Mouse (Mus musculus) G1E (cell line): Measurements from ENCODE around the gene Nt5c3b.

Experiments used
- CTCF ChIP-seq: IDR thresholded peaks from 2 replicates; pipeline ENCODE4 v1.5.1; 2012; ENCODE audit warnings: low read depth, low read length, inconsistent platforms, mixed read lengths
- GATA1 ChIP-seq: IDR thresholded peaks from 2 replicates; pipeline ENCODE4 v1.6.1; 2012; ENCODE audit warnings: borderline replicate concordance, low read length, inconsistent platforms, mixed read lengths
- GATA2 ChIP-seq: IDR thresholded peaks from 2 replicates; pipeline ENCODE4 v1.6.1; 2012; ENCODE audit warnings: low read depth, low read length, inconsistent platforms, borderline replicate concordance
- POLR2AphosphoS5 ChIP-seq: IDR thresholded peaks from 2 replicates; pipeline ENCODE4 v1.6.1; 2012; ENCODE audit warnings: low read depth, low read length, inconsistent platforms; ENCODE audit not compliant: insufficient replicate concordance
- TAL1 ChIP-seq: conservative IDR thresholded peaks from 2 replicates; pipeline ENCODE4 v1.6.1; 2012; ENCODE audit warnings: low read depth, low read length, inconsistent platforms, mixed read lengths

GRCm38 (mm10) chr11:100441797-100442196 is at the start of gene Nt5c3b, which contains the start of gene Klhl10:
- TF ChIP-seq TAL1 (no peak), CTCF (no peak), GATA1 (no peak), POLR2AphosphoS5 (no peak), GATA2 (no peak)
